Mouse (Mus musculus) limb, embryonic 12.5 days (tissue): Measurements from ENCODE around the gene Olfr1440. TPM values are rescaled to one million over a fixed set of nuclear protein-coding genes. Genes with fewer than 3 reads are reported as not detected.

Experiments used
- ATAC-seq: fragments of 200-750 bp; cut with Nextera tagmentation; 2 replicates; pipeline ENCODE4 v1.8.0; 2017; ENCODE audit warnings: low read depth, moderate TSS enrichment; ENCODE audit not compliant: insufficient number of reproducible peaks, insufficient read depth, low FRiP score, low TSS enrichment
- H3K27ac ChIP-seq: fragments of 300-500 bp; sonication (generic); 2 replicates; pipeline ENCODE4 v1.5.1; 2016; ENCODE audit warnings: mild to moderate bottlenecking, moderate library complexity
- H3K27me3 ChIP-seq: fragments of 300-500 bp; sonication (generic); 2 replicates; pipeline ENCODE4 v1.6.1; 2016; ENCODE audit warnings: mild to moderate bottlenecking, moderate library complexity
- H3K36me3 ChIP-seq: fragments of 300-500 bp; sonication (generic); 2 replicates; pipeline ENCODE4 v1.6.1; 2016; ENCODE audit warnings: mild to moderate bottlenecking, moderate library complexity
- H3K4me1 ChIP-seq: fragments of 300-500 bp; sonication (generic); replicated peaks from 2 replicates; pipeline ENCODE4 v1.6.1; 2016
- H3K4me2 ChIP-seq: fragments of 300-500 bp; sonication (generic); 2 replicates; pipeline ENCODE4 v1.6.1; 2016; ENCODE audit warnings: mild to moderate bottlenecking, moderate library complexity
- H3K4me3 ChIP-seq: fragments of 300-500 bp; sonication (generic); replicated peaks from 2 replicates; pipeline ENCODE4 v1.5.1; 2016; ENCODE audit warnings: mild to moderate bottlenecking
- H3K9ac ChIP-seq: fragments of 300-500 bp; sonication (generic); replicated peaks from 2 replicates; pipeline ENCODE4 v1.6.1; 2016; ENCODE audit warnings: mild to moderate bottlenecking, moderate library complexity
- H3K9me3 ChIP-seq: fragments of 300-500 bp; sonication (generic); 2 replicates; pipeline ENCODE4 v1.6.1; 2016; ENCODE audit warnings: mild to moderate bottlenecking, moderate library complexity
- WGBS: fragments of 180-500 bp; shearing (Covaris S2); methylation state at CpG from one replicate; pipeline ENCODE4 v1.1.7; 2016; 5-methylcytosine and 5-hydroxymethylcytosine counted together
- polyA plus RNA-seq: library from polyadenylated mRNA; unstranded; fragments of >200 nt; fragmentation: Nextera tagmentation; extraction: Ambion mirVana; gene quantifications from 2 replicates; pipeline ENCODE4 v1.2.1, GENCODE M21; 2016

Gene Olfr1440
- polyA plus RNA-seq, result not detected in 2 replicates

GRCm38 (mm10) chr19:12386979-12387378 lies at the start of gene Olfr1440:
Gene Olfr1440, plus strand, starts transcription at chr19:12387279.
- H3K36me3 ChIP-seq, result no peaks in the 10 kb centered on the region
- H3K27ac ChIP-seq, result no peak within 1 kb of the TSS
- H3K4me1 ChIP-seq, result no peaks in the 10 kb centered on the region
- no peak within 1 kb of the TSS for H3K4me3 ChIP-seq
- no peak for ATAC-seq
- whole genome bisulfite sequencing, result 79% methylated on average over 2 of the region's 2 CpGs
- H3K9ac ChIP-seq, result no peak within 1 kb of the TSS
- no peaks in the 10 kb centered on the region for H3K27me3 ChIP-seq
- H3K4me2 ChIP-seq, result no peak within 1 kb of the TSS
- no peaks in the 10 kb centered on the region for H3K9me3 ChIP-seq

- H3K27ac ChIP-seq, result no peak overlapping the region
- no peak overlapping the region for H3K4me2 ChIP-seq
- H3K4me3 ChIP-seq, result no peak overlapping the region
- no peak overlapping the region for H3K9ac ChIP-seq
- WGBS, result 83% methylated on average over 3 of the region's 3 CpGs
- H3K4me1 ChIP-seq, result no peaks in the 10 kb centered on the region
- H3K36me3 ChIP-seq, result no peaks in the 10 kb centered on the region
- no peaks in the 10 kb centered on the region for H3K9me3 ChIP-seq
- H3K27me3 ChIP-seq, result no peaks in the 10 kb centered on the region
- no peak for ATAC-seq
These were observed 14.1 kb upstream of the Olfr1440 start for GRCm38 (mm10) chr19:12373004-12373403.

- Histone ChIP-seq H3K4me3 (no peak overlapping the region), H3K27ac (no peak overlapping the region), H3K27me3 (no peaks in the 10 kb centered on the region), H3K9ac (no peak overlapping the region), H3K4me2 (no peak overlapping the region), H3K36me3 (no peaks in the 10 kb centered on the region), H3K4me1 (no peaks in the 10 kb centered on the region), H3K9me3 (no peaks in the 10 kb centered on the region)
- ATAC-seq, result no peak
- 65% methylated on average over 2 of the region's 2 CpGs for WGBS
These were observed 12.5 kb upstream of the Olfr1440 start for GRCm38 (mm10) chr19:12374465-12375025.

- Histone ChIP-seq H3K4me3 (no peak overlapping the region), H3K9me3 (no peaks in the 10 kb centered on the region), H3K4me1 (no peaks in the 10 kb centered on the region), H3K9ac (no peak overlapping the region), H3K27ac (no peak overlapping the region), H3K4me2 (no peak overlapping the region), H3K27me3 (no peaks in the 10 kb centered on the region), H3K36me3 (no peaks in the 10 kb centered on the region)
- no peak for ATAC-seq
These were observed 26.7 kb downstream of the Olfr1440 start for GRCm38 (mm10) chr19:12413737-12414136.

GRCm38 (mm10) chr19:12417361-12417760 lies 30.3 kb downstream of the Olfr1440 start, which contains the start of gene Olfr1441:
Gene Olfr1441, plus strand, starts transcription at chr19:12417433.
- Histone ChIP-seq H3K27me3 (no peaks in the 10 kb centered on the region), H3K4me2 (no peak within 1 kb of the TSS), H3K9me3 (no peaks in the 10 kb centered on the region), H3K4me3 (no peak within 1 kb of the TSS), H3K4me1 (no peaks in the 10 kb centered on the region), H3K9ac (no peak within 1 kb of the TSS), H3K27ac (no peak within 1 kb of the TSS), H3K36me3 (no peaks in the 10 kb centered on the region)
- ATAC-seq, result no peak

- no peak for ATAC-seq
- H3K4me3 ChIP-seq, result no peak overlapping the region
- H3K9me3 ChIP-seq, result no peaks in the 10 kb centered on the region
- H3K27me3 ChIP-seq, result no peaks in the 10 kb centered on the region
- H3K36me3 ChIP-seq, result no peaks in the 10 kb centered on the region
- no peak overlapping the region for H3K9ac ChIP-seq
- WGBS, result 92% methylated on average over 3 of the region's 3 CpGs
- no peak overlapping the region for H3K4me2 ChIP-seq
- no peak overlapping the region for H3K27ac ChIP-seq
- no peaks in the 10 kb centered on the region for H3K4me1 ChIP-seq
These were observed 31.2 kb downstream of the Olfr1440 start for GRCm38 (mm10) chr19:12418312-12418711.

GRCm38 (mm10) chr19:12420555-12420954 lies 33.5 kb downstream of the Olfr1440 start:
- WGBS, result 80% methylated on average over 6 of the region's 6 CpGs
- Histone ChIP-seq H3K4me3 (no peak overlapping the region), H3K27ac (no peak overlapping the region), H3K27me3 (no peaks in the 10 kb centered on the region), H3K4me1 (no peaks in the 10 kb centered on the region), H3K4me2 (no peak overlapping the region), H3K9me3 (no peaks in the 10 kb centered on the region), H3K36me3 (no peaks in the 10 kb centered on the region), H3K9ac (no peak overlapping the region)
- no peak for ATAC-seq

- H3K27me3 ChIP-seq, result no peaks in the 10 kb centered on the region
- ATAC-seq, result no peak
- 74% methylated on average over 1 of the region's 1 CpGs for WGBS
These were observed 34.6 kb downstream of the Olfr1440 start for GRCm38 (mm10) chr19:12421680-12422079.

GRCm38 (mm10) chr19:12427101-12427500 lies 40.0 kb downstream of the Olfr1440 start:
- no peaks in the 10 kb centered on the region for H3K9me3 ChIP-seq

More at GRCm38 (mm10) chr19:12421680-12422079, 34.6 kb downstream of the Olfr1440 start:
- no peak overlapping the region for H3K4me3 ChIP-seq
- H3K9me3 ChIP-seq, result no peaks in the 10 kb centered on the region
- no peaks in the 10 kb centered on the region for H3K36me3 ChIP-seq
- no peaks in the 10 kb centered on the region for H3K4me1 ChIP-seq
- H3K27ac ChIP-seq, result no peak overlapping the region
- H3K9ac ChIP-seq, result no peak overlapping the region
- no peak overlapping the region for H3K4me2 ChIP-seq

GRCm38 (mm10) chr19:12427605-12428004 lies 40.5 kb downstream of the Olfr1440 start, which contains the start of gene Pfpl:
Gene Pfpl, plus strand, starts transcription at chr19:12427905.
- 90% methylated on average over 6 of the region's 6 CpGs for WGBS
- H3K4me3 ChIP-seq, result no peak within 1 kb of the TSS
- no peak within 1 kb of the TSS for H3K9ac ChIP-seq
- no peak within 1 kb of the TSS for H3K4me2 ChIP-seq
- no peak within 1 kb of the TSS for H3K27ac ChIP-seq
- H3K27me3 ChIP-seq, result no peaks in the 10 kb centered on the region
- no peaks in the 10 kb centered on the region for H3K4me1 ChIP-seq
- no peaks in the 10 kb centered on the region for H3K9me3 ChIP-seq
- no peak for ATAC-seq
- H3K36me3 ChIP-seq, result no peaks in the 10 kb centered on the region

More at GRCm38 (mm10) chr19:12427101-12427500, 40.0 kb downstream of the Olfr1440 start:
- WGBS, result 86% methylated on average over 5 of the region's 5 CpGs
- Histone ChIP-seq H3K27me3 (no peaks in the 10 kb centered on the region), H3K4me3 (no peak overlapping the region), H3K4me2 (no peak overlapping the region), H3K9ac (no peak overlapping the region), H3K4me1 (no peaks in the 10 kb centered on the region), H3K36me3 (no peaks in the 10 kb centered on the region), H3K27ac (no peak overlapping the region)
- no peak for ATAC-seq

- Histone ChIP-seq H3K9ac (no peak overlapping the region), H3K36me3 (no peaks in the 10 kb centered on the region), H3K4me2 (no peak overlapping the region), H3K4me3 (no peak overlapping the region), H3K27ac (no peak overlapping the region), H3K9me3 (no peaks in the 10 kb centered on the region), H3K4me1 (no peaks in the 10 kb centered on the region), H3K27me3 (no peaks in the 10 kb centered on the region)
- no peak for ATAC-seq
- WGBS, result 18% methylated on average over 2 of the region's 2 CpGs
These were observed 46.0 kb downstream of the Olfr1440 start for GRCm38 (mm10) chr19:12433033-12433432.

- no peak for ATAC-seq
- 86% methylated on average over 4 of the region's 4 CpGs for WGBS
- no peak overlapping the region for H3K4me2 ChIP-seq
- no peak overlapping the region for H3K9ac ChIP-seq
- H3K4me3 ChIP-seq, result no peak overlapping the region
- H3K36me3 ChIP-seq, result no peaks in the 10 kb centered on the region
- H3K27me3 ChIP-seq, result no peaks in the 10 kb centered on the region
- no peak overlapping the region for H3K27ac ChIP-seq
- no peaks in the 10 kb centered on the region for H3K9me3 ChIP-seq
- no peaks in the 10 kb centered on the region for H3K4me1 ChIP-seq
These were observed 47.9 kb downstream of the Olfr1440 start for GRCm38 (mm10) chr19:12435011-12435416.
